Mouse (Mus musculus): ENCODE measurements around the gene Polr2h.

Polr2h gene

GRCm38 (mm10) chr16:20701729-20702521 is 15.5 kb upstream of the Polr2h start:
- no peak for DNase-seq (ENCODE audit: low spot score)

GRCm38 (mm10) chr16:20702522-20702893 is 15.0 kb upstream of the Polr2h start:
- DNase-seq (ENCODE audit: low spot score): peak; percentile 53

- no peak for DNase-seq (ENCODE audit: low spot score)
These were observed 14.4 kb upstream of the Polr2h start for GRCm38 (mm10) chr16:20703071-20703470.

DNA sequence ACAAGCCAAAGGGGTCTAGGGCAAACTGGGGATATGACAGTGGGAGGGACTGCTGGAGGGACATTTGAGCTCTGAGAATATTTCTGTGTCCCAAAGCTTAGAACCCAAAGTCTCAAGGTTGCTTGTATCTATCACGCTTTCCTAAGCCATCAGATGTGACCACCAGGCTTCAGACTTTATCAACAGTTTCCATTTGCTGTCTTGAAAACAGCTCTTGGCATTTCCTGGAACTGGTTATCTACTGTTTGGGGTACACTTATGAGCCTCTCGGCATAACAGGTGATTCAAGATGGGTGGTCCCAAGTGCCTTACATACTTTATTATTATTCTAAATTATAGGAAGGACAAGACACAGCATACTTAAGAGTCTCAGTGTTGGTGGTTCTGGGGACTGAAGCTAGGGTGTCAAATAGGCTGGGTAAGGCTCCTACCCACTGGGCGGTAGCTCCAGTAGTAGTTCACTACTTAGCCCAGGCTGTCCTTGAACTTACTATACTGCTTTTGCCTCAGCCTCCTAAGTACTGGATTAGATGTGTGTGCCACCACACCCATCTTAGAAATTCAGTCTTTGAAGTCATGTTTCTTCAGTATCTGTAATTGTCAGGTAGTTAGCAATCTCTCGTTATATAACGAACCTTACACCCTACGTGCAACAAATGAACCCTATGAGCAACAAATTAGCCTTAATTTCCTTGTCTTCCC is 13.6 kb upstream of the Polr2h start:
- DNase-seq (ENCODE audit: low spot score): no peak

DNA sequence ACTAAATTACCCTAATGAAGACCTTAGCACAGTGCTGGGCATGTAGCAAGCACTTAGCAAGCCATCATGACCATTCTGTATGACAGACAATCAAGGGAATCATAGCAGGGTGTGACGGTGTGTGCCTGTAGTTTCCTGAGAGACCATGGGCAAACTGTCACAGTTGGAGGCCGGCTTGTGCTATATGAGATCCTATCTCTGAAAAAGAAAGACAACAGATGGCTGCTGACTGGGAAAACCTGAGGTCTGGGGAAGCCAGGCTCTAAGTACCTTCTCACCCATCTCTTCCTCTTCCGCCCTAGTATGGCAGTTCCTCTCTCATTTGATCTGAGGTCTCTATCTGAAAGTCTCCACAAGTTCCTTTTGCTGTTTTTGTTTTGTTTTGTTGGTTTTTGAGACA is 11.7 kb upstream of the Polr2h start:
- no peak for DNase-seq (ENCODE audit: low spot score)

DNA sequence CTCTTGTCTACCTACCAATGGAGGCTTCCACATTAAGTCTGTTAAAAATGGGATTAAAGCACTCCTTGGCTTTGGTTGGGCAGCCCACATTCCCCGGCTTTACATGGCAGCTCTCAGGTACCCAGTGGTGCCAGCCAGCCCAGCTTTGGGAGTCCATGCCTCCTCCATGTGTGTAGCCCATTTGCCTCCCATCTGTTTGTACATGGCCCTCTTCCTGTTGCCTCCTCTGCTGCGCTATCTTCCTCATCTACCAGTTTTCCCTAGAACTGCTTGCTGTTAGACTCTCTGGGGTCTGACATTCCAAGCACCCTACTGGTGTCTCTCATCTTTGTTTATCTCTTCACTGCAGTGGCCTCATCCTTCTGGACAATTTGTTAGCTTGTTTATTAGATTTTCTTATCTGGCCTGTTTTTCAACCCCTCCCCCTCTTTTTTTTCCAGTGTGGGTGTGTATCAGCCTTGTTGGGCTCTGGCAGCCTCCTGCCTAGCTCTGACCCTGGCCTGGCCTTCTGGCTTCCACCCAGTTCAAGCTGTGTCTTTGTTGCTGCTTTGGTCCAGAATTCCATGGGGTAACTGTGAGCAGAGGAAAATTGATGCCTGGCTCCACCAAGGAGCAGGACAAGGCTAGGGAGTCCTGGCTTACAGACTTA is 10.9 kb upstream of the Polr2h start:
- no peak for DNase-seq (ENCODE audit: low spot score)

- no peak for DNase-seq (ENCODE audit: low spot score)
These were observed 9.1 kb upstream of the Polr2h start for GRCm38 (mm10) chr16:20708220-20708938.

DNA sequence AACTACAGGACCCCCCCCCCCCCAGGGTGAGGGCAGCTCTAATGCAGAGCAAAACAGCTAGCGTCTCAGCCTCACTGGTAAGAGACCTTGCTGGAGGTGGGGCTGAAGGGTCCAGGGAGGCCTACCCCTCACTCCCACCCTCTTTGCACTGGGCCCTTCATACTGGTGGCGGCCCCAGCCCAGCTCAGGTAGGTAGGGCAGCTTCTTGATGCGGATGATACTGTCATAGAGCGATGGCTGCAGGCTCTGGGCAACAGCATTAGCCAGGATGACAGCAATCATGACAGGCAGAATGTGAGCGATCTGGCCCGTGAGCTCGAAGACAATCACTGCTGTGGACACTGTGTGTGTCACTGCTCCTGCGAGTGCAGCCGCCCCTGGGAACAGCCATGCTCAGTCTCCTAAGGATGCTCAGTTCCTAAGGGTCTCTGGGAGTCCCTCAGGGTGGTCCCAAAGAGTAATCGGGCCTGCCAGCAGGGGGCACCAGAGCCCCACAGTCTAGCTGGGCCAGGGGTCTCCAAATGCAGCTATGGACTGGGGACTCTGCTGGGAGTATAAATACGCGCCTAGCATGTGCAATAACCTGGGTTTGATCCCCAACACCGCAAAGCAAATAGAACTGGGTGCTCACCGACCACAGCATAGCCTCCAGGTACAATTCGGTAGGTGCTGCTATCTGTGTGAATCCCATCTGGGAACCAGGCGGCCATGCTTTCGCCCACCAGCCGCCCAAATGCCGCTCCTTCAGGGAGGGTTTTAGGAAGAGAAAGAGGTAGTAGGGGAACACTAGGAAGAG is 8.3 kb upstream of the Polr2h start:
- no peak for DNase-seq (ENCODE audit: low spot score)

GRCm38 (mm10) chr16:20710370-20710769 is 7.1 kb upstream of the Polr2h start:
- no peak for DNase-seq (ENCODE audit: low spot score)

DNA sequence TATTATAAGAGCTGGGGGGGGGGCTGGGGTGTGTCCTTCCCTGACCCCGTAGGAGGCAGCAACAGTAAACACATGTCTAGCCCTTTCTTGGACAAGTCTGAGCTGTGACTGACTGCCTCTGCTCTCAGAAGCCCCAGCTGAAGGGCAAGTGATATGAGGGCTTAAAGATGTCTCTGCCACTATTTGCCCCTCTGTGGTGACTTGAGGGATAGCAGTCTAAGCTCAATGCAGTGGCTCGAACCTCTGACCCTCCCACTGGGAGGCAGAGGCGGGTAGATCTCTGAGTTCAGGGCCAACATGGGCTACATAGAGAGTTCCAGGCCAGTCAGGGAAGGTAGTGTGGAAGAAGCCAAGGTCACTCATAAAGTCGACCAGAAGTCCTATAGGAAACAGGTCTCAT is 6.7 kb upstream of the Polr2h start:
- no peak for DNase-seq (ENCODE audit: low spot score)

DNA sequence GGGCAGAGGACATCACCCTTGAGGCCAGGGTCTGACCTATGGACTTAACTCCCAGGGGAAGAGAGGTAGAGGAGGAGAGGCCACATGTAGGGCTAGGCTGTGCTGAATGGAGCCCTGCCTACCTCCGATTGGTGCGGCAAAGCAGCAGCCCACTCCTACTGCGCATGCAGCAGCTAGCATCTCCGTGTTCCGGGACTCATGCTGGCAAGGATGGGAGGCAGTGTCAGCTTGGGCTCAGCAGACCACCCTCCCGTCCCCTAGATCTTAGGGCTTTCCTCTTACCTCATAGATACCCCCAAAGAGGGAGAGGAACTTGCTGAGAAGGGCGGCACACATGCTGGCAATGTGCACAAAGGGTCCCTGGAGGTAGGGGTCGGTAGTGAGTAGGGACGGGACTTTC is 5.3 kb upstream of the Polr2h start:
- DNase-seq (ENCODE audit: low spot score): no peak

GRCm38 (mm10) chr16:20712889-20713288 is 4.6 kb upstream of the Polr2h start:
- no peak for DNase-seq (ENCODE audit: low spot score)

- no peak for DNase-seq (ENCODE audit: low spot score)
These were observed 3.0 kb upstream of the Polr2h start for GRCm38 (mm10) chr16:20714307-20715080.

DNA sequence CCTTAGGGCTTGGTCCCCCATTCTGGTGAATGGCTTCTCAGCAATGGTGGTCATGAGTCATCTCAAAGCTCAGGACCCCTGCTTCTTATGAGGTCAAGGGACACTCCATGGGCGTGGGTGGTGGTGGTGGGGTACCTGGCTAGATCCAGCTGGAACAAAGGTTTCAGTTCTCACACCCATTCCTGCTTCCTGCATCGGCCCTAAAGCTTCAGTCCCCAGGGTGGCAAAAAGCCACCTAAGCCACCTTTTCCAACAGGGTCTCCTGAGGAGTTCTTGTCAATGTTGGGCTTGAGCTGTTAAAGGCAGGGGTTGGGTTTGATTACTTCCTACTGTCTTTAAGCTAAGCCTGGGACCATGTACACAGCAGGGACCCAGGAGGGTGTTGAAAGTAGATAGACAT is 2.3 kb upstream of the Polr2h start:
- DNase-seq (ENCODE audit: low spot score): no peak

- DNase-seq (ENCODE audit: low spot score): no peak
These were observed 1.9 kb upstream of the Polr2h start for GRCm38 (mm10) chr16:20715566-20715965.

DNA sequence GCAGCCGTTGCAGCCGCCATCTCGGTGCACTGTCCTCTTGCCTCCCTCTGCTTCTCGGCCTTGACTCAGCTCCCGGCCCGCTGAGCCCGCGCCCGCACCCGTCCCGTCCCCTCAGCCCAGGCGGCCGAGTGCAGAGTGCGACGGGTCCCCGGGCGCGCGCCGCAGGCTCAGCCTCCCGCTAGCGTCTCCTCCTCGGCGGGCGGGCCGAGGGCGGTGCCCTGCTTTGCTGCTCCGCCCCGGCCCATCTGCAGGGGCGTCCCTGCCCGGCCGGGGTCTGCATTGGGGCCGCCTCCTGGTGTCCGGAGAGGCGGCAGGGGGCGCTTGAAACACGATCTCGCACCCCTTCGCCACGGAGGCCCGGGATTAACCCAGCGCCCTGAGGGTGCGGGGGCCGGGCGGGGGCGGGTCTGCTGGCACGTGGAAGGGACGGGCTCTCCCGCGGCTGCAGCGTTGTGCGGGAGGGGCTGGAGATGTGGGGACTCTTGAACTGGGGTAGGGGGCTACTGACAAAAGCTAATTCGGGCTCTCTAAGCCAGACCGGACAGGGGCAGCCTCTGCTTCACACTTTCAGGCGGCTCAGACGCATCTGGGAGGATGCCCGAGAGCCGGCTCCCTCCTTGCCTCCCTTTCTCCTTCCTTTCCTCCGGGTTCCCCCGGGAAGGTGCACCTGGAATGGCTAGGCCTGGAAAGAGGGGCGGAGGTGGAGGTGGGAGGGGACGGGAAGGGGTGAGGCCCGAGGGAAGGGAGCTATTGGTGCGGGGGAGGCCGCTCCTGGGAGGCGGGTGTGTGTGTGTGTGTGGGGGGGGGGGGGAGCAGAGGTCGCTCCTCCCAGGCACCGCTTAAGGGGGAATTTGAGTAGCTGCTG is 1.3 kb upstream of the Polr2h start:
- DNase-seq (ENCODE audit: low spot score): peak; percentile 70

DNA sequence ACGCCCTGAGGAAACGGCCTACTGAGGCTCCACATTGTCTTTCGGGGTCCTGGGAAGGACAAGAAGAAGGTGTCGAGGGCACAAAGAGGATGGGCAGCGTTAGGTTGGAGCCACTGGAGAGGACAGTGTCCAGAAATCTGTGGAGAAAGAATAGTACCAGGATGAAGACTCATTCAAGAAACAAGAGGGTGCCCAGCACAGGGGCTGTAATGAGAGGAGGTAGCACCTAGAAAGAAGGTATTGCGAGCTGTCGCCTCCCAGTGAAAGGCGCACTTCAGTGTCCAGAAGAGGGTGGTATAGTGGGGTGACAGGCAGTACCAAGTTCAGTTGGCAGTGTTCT is 654 bp upstream of the Polr2h start:
- DNase-seq (ENCODE audit: low spot score): no peak

DNA sequence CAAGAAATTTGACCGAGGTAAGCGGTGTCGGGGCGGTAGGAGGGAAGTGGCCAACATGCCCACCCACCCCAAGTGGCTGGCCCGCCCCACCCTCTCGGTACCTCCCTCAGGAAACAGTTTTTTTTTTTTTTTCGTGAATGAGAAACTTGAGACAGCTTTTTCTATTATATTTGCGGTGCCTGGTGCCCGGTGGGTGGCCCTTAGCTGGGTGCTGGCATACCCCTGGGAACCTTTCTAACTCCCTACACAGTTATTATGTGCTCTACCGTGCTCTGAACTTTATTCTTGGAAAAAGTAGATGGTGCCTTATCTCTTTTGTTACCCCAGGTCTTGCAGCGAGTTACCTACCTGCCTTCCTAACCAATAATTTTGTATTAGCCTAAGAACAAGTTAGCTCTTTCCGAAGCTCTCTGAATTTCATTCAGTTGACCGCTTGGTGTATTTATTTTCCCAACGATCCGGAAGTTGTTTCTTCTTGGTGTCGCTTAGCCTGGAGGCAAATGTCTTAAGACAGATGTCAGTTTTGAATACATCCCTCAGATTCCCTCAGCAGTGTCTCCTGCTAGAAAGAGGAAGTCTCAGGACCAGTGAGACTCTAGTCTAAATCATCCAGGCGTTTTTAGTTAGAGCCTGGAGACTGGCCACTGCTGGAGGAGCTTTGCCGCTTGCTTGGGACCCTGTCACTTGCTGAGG is 659 bp downstream of the Polr2h start:
- DNase-seq (ENCODE audit: low spot score): no peak

DNA sequence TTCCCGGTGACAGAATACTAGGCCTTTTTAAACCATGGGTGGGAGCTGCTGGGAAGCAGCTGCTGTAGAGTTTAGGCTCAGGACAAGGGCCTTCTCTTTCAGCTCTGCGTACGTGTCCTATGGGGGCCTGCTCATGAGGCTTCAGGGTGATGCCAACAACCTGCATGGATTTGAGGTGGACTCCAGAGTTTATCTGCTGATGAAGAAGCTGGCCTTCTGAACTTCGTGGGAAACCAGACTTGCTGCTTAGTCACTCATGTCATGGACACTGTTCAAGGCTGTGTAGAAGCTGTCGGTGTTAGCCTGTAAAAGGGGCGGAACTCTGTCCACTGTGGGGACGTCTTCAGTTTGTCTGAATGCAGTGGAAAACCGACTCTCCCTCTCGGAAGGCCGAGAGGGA is 4.3 kb downstream of the Polr2h start:
- DNase-seq (ENCODE audit: low spot score): no peak
